Mouse (Mus musculus): ENCODE data around the gene Slc2a10. TPM values are rescaled to one million over a fixed set of nuclear protein-coding genes. Genes with fewer than 3 reads are reported as not detected.

Slc2a10 gene
- polyA plus RNA-seq, 1 experiment from 2014 or later: 3.1 TPM

GRCm38 (mm10) chr2:165567820-165568219 is 64.2 kb downstream of the Slc2a10 start:
- Histone ChIP-seq H3K27ac (no peak overlapping the region), H3K4me3 (no peak overlapping the region), H3K27me3 (0 out of 2 replicates have a peak, but pooled peaks cover 9% of the 10 kb centered on the region), H3K4me1 (replicated peaks) (peaks cover 25% of the 10 kb centered on the region), H3K9me3 (no peaks in the 10 kb centered on the region), H3K36me3 (no peaks in the 10 kb centered on the region), H3K4me2 (no peak overlapping the region), H3K9ac (no peak overlapping the region)
- no peak for ATAC-seq (ENCODE audit: low FRiP score)
- 67% methylated on average over 9 of the region's 9 CpGs for WGBS

GRCm38 (mm10) chr2:165568911-165569310 is 65.3 kb downstream of the Slc2a10 start:
- 0 out of 2 replicates have a peak, but pooled peaks cover 9% of the 10 kb centered on the region for H3K27me3 ChIP-seq
- H3K36me3 ChIP-seq: no peaks in the 10 kb centered on the region
- no peak for ATAC-seq (ENCODE audit: low FRiP score)
- H3K4me2 ChIP-seq: no peak overlapping the region
- no peak overlapping the region for H3K9ac ChIP-seq
- 32% methylated on average over 6 of the region's 6 CpGs for WGBS
- H3K9me3 ChIP-seq: no peaks in the 10 kb centered on the region
- H3K4me3 ChIP-seq: no peak overlapping the region
- no peak overlapping the region for H3K27ac ChIP-seq
- H3K4me1 ChIP-seq (replicated peaks): peaks cover 15% of the 10 kb centered on the region

Other genes starting within 250 kb of the Slc2a10 start
- 61.5 and 68.1 TPM in 2 replicates for gene Slc35c2, start 215.9 kb upstream of the Slc2a10 start, polyA plus RNA-seq (2015; fragmentation: Nextera tagmentation; extraction: Ambion mirVana)
- 90.8 and 91.6 TPM in 2 replicates for gene Elmo2, start 177.3 kb upstream of the Slc2a10 start, polyA plus RNA-seq (2015; fragmentation: Nextera tagmentation; extraction: Ambion mirVana)
- 8.1 and 9.3 TPM in 2 replicates for gene Zfp663, start 135.1 kb upstream of the Slc2a10 start, polyA plus RNA-seq (2015; fragmentation: Nextera tagmentation; extraction: Ambion mirVana)
- 10.8 and 11.3 TPM in 2 replicates for gene Zfp334, start 115.5 kb upstream of the Slc2a10 start, polyA plus RNA-seq (2015; fragmentation: Nextera tagmentation; extraction: Ambion mirVana)
- 0.04 TPM in 1 of 2 replicates, not detected in the other for gene Ocstamp, start 103.4 kb upstream of the Slc2a10 start, polyA plus RNA-seq (2015; fragmentation: Nextera tagmentation; extraction: Ambion mirVana)
- 2.2 and 2.6 TPM in 2 replicates for gene Slc13a3, start 30.6 kb upstream of the Slc2a10 start, polyA plus RNA-seq (2015; fragmentation: Nextera tagmentation; extraction: Ambion mirVana)
- 43.0 and 45.4 TPM in 2 replicates for gene Trp53rka, start 10.5 kb upstream of the Slc2a10 start, polyA plus RNA-seq (2015; fragmentation: Nextera tagmentation; extraction: Ambion mirVana)
- 12.8 and 13.1 TPM in 2 replicates for gene Eya2, start 91.2 kb downstream of the Slc2a10 start, polyA plus RNA-seq (2015; fragmentation: Nextera tagmentation; extraction: Ambion mirVana)